Mouse (Mus musculus): ENCODE measurements around the gene Mybl2. TPM values are rescaled to one million over a fixed set of nuclear protein-coding genes. Genes with fewer than 3 reads are reported as not detected.

Mybl2 gene
- total RNA-seq, 2 experiments from 2014 or later = 4.6 to 5.4 TPM

DNA sequence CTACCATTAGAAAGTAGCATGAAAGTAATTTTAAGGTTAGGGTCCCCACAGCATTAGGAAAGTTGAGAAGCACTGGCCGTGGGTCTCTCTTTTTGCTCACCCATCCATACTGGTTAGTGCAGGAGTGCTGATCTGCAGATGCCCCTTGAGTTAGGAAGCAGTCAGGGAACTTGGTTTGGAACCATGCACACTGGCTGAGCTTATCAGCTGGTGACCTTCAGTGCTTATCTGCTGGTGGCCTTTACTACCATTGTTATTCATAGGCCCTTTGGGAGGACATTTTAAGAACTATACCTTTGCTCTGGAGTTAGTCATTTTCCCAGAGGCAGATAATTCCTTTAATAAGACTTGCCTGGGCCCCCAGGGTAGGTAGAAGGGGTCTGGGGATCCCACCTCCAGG, 12.7 kb downstream of the Mybl2 start:
- intact Hi-C loops (cut with DNase I) = no loop called here
- DNase-seq = no peak

DNA sequence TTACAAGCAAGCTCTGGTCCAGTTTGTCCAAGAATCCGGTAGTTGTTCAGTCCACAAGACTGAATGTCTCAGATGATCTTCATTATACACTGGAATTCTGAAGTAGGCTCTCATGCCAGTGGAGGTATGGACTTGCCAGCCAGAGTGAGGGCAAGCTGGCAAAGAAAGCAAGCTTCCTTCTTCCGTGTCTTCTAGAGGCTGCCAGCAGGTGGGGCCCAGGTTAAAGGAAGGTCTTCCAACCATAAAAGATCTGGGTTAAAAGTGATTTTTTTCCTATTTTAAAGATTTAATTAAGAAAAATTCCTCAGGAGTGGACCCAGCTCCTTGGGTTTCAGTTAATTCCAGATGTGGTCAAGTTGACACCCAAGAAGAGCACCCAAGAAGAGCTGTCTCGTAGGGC, 15.7 kb downstream of the Mybl2 start:
- intact Hi-C loops (cut with DNase I) = no loop called here
- DNase-seq = no peak

DNA sequence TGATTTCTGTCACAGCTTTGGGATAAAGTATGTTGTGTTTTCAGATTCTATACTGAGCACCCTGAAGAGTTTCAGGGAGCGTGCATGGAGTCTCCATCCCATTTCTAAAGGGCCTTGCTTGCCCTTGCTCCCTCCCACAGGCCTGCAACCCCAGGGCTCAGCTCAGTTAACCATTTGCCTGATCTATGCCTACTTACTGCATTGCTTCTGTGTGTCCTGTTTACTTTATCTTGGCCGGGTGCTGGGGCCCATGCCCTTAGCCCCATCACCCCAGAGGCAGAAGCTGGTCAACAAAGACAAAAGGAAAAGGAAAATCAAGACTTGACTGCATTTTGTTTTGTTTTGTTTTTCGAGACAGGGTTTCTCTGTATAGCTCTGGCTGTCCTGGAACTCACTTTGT, 17.1 kb downstream of the Mybl2 start:
- DNase-seq = no peak
- intact Hi-C loops (cut with DNase I) = no loop called here

DNA sequence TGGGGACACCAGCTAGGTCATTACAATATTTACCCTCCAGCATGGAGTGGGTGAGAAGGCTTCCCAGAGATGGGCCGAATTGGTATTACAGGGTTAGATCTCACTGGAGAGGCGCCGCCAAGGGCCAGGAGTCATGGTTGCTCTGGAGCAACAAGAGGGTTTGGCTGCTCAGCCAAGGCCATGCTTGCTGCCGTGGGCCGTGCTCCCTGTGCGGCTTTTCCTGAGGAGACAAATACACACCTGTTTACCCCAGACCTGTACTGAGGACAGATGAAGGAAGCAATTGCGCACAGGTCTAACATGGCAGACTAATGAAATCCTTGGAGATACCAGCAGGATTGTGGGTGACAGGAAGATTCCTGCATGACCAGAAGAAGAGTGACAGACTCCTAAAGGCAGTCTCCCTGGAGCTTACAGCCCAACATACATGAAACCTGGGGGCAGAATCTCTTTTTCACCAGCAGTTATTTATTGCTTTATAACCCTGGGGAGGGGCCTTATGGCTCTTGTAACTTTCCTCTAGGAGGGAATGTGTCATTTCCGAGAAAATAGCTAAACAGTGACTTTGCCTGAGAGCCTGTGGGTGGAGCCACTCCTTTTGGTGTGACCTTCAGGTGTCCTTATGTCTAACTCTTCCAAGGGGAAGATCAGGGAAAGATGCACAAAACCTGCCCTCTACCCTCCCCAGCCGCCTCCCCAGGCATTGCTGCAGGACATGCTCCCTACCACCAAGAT, 18.7 kb downstream of the Mybl2 start:
- intact Hi-C loops (cut with DNase I) = no loop called here
- DNase-seq = no peak

DNA sequence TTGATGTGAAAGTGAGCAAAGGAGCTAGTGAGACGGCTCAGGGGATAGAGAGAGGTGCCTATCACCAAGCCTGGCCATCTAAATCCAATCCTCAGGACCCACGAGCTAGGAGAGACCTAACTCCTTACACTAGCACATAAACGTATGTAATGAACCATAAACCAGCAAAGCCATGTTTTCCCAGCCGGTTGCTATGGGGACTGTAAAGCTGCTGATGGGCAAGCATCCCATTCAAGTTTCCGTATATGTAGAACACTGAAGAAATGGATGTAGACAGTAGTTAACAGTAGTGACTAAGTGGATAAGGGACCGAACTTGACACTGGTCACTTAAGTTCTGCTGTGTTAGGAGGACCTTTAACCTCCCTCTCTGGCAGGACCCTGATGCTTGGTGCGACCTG, 19.5 kb downstream of the Mybl2 start:
- intact Hi-C loops (cut with DNase I) = no loop called here
- no peak for DNase-seq

DNA sequence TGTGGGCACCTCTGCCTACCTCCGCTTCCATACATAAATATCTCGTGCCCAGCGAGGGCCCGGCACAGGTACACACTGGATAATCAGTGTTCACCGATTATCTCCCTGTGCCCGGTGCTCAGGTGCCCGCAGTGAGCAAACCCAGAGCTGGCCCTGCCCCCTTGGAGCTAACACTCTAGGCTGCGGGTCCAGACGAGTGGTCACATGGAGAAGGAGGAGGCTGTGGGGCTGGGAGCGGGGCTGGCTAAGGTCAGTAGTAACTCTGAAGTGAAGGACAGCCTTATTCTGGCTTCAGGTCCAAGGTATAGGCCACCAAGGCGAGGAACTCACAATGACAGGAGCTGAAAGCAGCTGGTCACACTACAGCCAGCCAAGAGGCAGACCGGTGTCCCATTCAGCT, 20.3 kb downstream of the Mybl2 start:
- intact Hi-C loops (cut with DNase I) = no loop called here
- no peak for DNase-seq

DNA sequence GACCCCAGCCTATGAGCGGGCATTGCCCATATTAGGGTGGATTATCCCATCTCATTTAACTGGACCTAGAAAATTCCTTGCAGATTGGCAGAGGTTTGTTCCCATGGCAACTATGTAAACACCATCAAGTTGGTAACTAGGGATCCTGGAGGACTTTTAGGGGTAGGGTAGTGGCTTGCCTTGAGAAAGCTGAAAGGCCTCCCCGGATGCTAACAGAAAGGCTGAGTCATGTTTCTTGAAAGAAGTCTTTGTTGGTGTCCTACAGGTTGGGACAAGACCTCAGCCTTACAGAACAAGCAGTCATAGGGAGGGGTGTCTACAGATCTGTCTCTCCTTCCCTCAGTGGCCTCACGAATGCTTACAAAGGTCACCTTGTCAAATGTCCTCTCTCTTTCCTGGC, 20.7 kb downstream of the Mybl2 start:
- no peak for DNase-seq
- intact Hi-C loops (cut with DNase I) = no loop called here

DNA sequence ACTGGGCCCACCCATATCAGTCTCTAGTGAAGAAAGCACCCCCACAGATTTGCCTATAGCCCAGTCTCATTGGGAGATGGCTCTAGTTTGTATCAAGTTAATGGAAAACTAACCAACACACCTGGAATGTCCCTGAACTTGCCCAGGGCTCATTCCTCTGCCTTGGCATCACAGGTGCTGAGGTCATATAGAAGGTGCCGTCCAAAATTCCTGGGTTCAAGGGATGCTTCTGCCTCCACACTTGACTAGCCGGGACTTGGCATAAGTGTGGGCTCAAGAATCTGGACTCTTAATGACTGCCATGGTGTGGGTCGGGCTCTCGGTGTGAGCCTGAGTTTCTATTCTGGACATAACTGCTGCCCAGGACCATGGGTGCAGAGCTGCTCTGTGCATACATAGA, 24.6 kb downstream of the Mybl2 start:
- no peak for DNase-seq
- intact Hi-C loops (cut with DNase I) = no loop called here

DNA sequence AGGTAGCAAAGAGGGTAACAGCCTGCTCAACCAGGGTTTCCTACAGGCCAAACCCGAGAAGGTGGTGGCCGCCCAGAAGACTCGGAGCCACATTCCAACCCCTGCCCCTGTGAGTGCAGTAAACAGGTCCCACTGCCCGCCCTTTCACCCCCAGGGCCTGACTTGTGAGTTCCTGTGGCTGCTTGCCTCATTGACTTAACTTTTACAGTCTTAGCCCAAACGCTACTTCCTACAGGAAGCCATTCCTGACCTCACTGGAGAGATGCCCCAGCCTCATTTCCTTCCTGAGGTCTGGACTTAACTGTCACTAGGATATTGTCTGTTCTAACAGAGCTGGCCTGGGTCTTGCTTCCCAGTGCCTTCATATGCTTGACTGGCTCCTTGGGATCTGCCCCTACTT, 28.1 kb downstream of the Mybl2 start:
- no peak for DNase-seq
- intact Hi-C loops (cut with DNase I) = no loop called here

DNA sequence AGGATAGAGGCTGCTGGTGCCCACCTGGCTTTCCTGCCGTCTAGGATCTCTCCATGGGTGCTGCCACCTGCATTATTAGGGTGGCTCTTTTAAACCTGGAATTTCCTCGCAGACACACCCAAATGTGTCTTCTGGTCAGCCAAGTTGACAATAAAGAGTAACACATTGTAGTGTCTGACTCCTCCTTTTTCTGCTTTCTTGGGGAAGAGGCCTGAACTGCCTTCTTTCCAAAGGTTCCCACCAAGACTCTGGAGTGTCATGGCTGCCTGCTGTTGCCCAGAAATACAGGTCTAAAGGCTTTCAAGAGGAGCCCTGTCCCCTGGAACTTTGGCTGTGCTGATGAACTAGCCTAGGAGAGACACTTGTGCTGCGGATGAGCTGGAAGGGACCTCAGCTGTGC, 30.0 kb downstream of the Mybl2 start:
- intact Hi-C loops (cut with DNase I) = no loop called here
- no peak for DNase-seq

DNA sequence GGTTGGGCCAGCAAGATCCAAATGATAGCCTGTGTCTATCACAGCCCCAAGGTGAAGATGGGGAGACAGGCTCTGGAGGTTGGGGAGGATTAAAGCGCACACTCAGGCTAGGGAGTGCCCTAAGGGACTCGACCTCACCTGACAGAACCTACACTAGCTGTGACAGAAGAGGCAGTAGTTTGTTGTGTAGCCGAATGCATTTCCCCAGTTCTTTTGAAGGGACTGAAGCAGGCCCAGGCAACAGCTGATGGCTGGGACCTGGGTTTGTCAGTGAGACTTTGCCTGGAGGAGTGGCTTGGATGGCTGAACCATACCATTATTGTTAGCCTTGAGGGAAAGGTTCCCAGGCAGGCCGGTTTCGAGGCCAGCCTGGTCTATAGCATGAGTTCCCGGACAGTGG, 30.6 kb downstream of the Mybl2 start:
- intact Hi-C loops (cut with DNase I) = no loop called here
- DNase-seq = no peak

DNA sequence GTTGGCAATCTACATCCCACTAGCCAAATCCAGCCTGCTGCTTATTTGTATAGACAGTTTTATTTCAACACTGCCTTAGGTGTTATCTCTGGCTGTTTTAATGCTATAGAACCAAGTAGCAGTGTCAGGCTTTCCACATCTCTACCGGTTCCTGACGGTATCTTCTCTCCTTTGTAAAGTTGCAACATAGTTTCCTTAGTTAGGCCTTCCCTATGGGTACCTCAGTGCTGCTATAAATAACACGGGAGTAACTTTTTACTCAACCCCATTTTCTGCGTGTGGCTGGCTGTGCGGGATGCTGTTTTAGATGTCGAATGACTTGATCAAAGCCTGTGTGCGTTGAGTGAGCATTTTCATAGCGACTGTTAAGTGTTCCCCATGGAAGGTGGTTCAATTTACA, 32.1 kb downstream of the Mybl2 start:
- DNase-seq = no peak
- intact Hi-C loops (cut with DNase I) = no loop called here

DNA sequence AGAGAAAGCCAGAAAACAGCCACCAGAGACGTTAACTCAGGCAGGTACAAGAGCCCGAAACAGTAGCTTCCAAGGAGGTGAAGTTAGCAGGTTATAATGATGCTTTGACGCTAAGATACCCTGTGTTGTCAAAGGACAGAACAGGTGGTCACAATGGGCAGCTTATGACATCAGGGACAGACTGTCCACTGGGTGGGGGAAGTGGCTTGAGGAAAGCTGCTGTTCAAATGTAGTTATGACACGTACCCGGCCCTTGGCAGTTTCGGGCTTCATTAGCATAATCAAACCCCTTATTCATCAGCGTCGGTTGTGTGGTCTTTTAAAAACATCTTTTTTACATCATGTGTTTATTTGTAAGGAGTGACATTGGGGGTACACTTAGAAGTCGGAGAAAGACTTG, 33.2 kb downstream of the Mybl2 start, which contains the start of gene Gtsf1l:
TSS of gene Gtsf1l (minus strand) at position 128 of the 400 bp plus-strand sequence.
- DNase-seq = no peak
- intact Hi-C loops (cut with DNase I) = no loop called here

DNA sequence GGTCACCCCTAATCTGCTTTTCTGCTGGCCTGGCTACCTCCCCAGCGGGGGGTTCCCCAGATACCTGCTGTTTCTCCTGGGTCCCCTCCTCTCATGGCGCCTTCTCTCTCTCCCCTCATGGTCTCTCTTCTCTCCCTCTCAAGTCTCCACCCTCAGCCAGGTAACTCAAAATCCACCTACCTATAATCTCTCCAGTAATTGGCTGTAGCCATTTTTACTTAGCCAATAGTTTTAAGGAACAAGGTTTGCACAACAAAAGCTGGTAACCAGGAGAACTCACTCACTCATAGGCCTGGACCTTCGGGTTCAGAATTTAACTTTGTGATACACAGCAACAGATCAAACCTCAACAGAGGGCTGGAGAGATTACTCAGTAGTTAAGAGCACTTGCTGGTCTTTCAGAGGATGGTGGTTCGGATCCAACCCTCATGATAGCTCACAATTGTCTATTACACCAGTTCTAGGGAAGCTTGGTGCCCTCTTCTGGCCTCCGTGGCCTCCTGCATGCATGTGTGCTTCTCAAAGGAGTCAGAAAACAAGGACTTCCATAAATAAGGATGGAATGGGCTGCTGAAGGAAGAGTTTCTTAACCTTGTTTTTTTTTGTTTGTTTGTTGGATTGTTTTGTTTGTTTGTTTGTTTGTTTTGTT, 35.1 kb downstream of the Mybl2 start:
- DNase-seq = no peak
- intact Hi-C loops (cut with DNase I) = no loop called here

DNA sequence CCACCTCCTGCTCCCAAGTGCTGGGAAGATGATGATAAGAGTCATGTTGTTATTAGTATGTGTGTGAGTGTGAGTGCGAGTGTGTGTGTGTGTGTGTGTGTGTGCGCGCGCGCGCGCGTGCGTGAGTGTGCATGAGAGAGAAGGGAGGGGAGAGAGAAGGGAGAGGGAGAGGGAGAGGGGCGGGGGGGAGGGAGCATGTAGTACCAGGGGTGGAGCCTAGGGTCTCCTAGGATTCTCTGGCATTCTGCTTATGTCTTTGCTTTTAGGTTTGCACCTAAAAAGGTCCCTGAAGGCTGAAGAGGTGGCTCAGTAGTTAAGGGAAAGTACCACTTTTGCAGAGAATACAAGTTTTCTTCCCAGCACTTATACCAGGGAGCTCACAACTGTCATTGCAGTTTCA, 40.4 kb downstream of the Mybl2 start:
- DNase-seq = no peak
- intact Hi-C loops (cut with DNase I) = no loop called here

DNA sequence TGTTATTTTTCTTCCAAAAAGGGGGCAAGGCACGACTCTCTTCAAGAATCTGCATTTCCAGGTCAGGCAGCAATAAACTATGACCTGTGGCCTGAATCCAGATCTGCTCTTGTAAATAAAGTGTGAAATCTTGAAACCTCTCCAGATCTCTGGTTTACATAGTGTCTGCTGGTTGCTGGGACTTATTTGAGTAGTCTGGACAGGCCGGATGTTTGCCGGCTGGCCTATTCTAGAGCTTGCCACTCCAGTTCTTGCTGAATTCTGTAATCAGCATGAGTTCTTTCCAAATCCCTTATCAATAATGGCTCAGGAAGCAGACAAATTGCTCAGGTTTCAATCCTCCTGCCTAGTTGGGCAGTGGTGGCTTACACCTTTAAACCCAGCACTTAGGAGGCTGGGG, 41.3 kb downstream of the Mybl2 start:
- no peak for DNase-seq
- intact Hi-C loops (cut with DNase I) = no loop called here

DNA sequence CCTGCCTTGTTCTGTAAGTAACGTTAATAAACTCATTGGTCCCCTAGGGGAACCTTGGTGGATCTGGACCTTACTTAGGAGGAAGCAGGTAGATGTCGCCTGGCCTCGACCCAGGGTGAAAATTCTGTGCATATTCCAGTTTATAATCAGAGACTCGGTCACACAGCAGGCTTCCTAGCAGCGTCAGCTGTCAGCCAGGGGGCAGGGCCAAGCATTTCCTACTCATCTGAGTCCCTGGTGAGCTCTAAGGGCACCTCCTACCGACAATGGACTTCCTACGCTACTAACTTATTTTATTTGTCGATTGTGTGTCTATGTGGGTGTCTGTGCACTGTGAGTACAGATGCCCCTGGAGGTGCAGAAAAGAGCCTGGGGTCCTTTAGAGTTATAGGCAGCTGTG, 45.4 kb downstream of the Mybl2 start:
- intact Hi-C loops (cut with DNase I) = loop anchor here (5.0 kb wide), 1 partner anchor 102 kb away; the partner anchor contains the start of gene Tox2
- no peak for DNase-seq

DNA sequence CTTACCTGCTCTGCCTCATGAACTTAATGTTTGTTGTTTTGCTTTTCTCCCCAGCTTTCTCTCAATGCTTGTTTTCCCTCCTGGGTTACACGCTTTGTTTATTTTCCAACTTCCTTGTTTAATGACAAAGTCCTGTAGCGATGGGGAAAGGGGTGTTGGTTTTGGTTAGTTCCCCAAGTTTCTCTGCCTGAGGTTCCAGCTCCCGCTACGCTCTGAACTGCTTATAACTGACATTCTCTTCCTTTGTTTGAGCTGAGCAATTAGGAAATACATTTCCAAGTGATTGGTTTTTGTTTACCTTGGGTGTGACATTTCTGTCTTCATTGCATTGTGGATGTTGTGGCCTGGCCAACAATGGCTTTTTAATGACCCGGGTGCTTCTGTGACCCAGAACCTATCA, 46.1 kb downstream of the Mybl2 start:
- DNase-seq = no peak
- intact Hi-C loops (cut with DNase I) = loop anchor here (5.0 kb wide), 1 partner anchor 102 kb away; the partner anchor contains the start of gene Tox2

DNA sequence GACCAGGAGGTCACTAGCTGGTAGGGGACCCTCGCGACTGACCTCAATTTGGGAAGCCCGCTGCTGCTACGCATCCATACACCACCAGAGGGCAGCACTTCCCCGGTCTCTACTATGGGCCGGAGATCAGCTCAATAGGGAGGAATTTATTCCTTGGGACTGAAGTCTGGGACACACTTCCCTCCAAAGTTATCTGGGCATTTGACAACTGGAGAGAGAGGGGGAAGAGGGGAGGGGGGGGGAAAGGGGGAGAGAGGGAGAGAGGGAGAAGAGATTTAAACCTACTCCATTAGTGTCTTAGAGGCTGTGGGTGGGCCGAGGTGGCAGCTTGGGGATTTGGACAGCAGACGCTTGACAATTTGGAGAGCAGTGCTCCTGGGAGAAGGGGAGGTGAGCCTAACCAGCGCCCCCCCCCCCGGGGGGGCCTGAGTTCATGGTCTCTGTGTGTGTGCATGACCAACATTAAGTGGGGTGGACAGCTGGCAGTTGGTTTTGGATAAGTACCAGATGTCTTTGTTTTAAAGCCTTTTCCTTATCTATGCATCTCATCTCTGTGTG, 47.2 kb downstream of the Mybl2 start:
- intact Hi-C loops (cut with DNase I) = loop anchor here (1.0 to 5.0 kb wide), 3 partner anchors 101 to 300 kb away; partner anchors contain the start of gene Tox2
- peak; percentile 74 to 81 for DNase-seq

DNA sequence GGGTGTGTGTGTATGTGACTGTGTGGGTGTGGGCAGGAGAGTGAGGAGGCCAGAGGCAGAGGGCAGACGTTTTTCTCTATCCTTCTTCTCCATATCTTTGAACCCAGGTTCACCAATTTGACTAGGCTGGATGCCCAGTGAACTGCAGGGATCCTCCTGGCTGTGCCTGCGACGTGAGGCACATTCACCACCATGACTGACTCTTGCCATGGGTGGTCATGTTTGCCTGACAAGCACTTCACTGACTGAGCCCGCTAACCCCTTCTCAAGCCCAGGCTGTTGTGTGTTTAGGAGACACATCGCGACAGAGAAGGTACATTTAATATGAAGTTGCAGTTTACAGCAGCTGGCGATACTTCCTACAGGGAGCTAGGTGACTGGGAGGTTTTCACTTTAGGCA, 47.7 kb downstream of the Mybl2 start:
- intact Hi-C loops (cut with DNase I) = loop anchor here (5.0 kb wide), 1 partner anchor 100 kb away; the partner anchor contains the start of gene Tox2
- DNase-seq = no peak

DNA sequence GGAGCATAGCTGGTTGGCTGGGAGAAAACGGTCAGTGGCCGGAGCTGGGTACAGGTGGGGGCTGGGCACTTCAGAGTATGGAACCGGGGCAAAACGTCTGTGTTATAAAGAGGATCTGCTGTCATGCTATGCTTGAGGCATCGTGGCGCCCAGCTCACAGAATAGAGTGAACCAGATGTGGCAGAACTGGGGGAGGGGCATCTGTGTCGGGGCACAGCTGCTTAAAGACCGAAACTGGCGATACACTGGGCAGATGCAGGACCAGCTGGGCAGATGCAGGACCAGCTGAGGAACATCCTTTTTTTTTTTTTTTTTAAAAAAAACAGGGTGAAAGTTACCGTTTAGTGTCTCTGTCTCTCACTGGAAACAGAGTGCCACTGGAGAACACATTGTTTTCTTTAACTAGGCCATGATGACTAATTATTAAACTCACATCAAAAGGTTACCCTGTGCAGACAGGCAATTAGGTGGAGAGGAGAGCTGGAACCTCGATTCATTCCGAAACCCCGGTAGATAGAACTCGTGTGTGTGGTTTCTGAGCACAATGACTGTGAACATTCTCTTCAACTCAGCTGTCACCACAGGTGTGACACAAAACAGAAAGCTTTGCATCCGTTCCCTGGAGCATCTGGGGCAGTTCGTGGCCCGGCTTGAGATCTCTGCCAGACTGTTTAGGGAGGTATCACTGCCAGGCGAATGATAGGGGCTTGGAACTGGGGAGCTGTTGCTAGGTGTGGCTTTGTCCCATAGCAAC, 48.6 kb downstream of the Mybl2 start:
- DNase-seq = peak in 1 of 2 experiments; percentile 16
- intact Hi-C loops (cut with DNase I) = loop anchor here (5.0 kb wide), 1 partner anchor 99 kb away; the partner anchor contains the start of gene Tox2

Measured in heart, postnatal 10 days (tissue).